Mouse (Mus musculus): ENCODE measurements at regions not wholly inside any gene's neighbourhood (a gene's known extent, or its start where the extent isn't known, plus 50 kb on each side); places are given as distances from the start of the nearest gene placed in this dataset.

DNA sequence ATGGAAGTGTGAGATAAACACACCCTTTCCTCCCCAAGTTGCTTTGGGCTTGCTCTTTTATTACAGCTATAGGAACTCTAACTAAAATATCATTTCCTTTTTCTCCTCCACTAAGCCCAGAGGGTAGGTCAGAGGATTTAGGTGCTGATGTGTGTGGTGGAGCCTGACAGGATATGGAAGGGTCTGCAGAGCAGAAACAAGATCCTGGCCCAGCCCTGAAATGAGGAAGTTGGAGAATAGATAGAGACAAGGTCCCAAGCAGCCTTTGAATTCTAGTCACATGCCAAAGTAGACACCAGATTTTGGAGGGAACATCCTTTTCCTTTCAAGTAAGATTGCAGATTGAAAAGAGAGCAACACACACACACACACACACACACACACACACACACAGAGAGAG is 132.4 kb downstream of the Bmp2 start:
- Histone ChIP-seq H3K4me1 (no peaks in the 10 kb centered on the region), H3K4me2 (replicated peaks) (no peak overlapping the region), H3K27ac (replicated peaks) (no peak overlapping the region), H3K9ac (replicated peaks) (no peak overlapping the region), H3K4me3 (no peak overlapping the region), H3K36me3 (no peaks in the 10 kb centered on the region), H3K9me3 (no peaks in the 10 kb centered on the region), H3K27me3 (no peaks in the 10 kb centered on the region)
- ATAC-seq (ENCODE audit: low FRiP score, low read depth) = no peak

DNA sequence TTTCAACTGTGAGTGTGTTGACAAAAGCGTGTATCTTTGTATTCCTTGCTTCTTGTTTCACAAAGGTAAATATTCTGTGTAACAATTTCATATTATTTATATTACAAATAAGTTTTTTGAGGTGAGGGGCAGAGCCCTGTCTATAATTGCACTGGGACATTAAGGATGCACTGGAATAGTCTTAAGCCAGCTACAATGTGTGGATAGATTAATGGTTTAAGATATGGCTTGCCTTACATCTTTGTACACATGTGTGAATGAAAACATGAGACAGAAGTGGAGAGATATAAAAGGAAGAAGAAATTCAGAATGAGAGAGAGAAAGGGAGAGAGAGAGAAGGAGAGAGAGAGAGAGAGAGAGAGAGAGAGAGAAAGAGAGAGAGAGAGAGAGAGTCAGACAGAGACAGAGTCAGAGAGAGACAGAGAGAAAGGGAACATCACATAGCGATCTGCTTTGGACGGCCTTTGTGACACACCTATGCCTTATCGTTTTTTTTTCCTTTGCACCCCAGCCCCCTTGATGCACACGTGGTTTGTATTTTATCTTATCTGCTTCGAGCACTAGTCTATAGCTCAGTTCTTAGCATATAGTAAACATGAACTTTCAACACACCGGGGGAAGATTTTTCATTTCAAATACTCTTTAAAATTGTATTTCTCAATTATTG is 136.3 kb downstream of the Bmp2 start:
- no peak overlapping the region for H3K9ac ChIP-seq (replicated peaks)
- no peak overlapping the region for H3K27ac ChIP-seq (replicated peaks)
- ATAC-seq (ENCODE audit: low FRiP score, low read depth) = no peak
- H3K4me3 ChIP-seq = no peak overlapping the region
- H3K36me3 ChIP-seq = no peaks in the 10 kb centered on the region
- no peaks in the 10 kb centered on the region for H3K9me3 ChIP-seq
- WGBS = 89% methylated on average over 7 of the region's 7 CpGs
- no peaks in the 10 kb centered on the region for H3K4me1 ChIP-seq
- no peaks in the 10 kb centered on the region for H3K27me3 ChIP-seq
- no peak overlapping the region for H3K4me2 ChIP-seq (replicated peaks)

DNA sequence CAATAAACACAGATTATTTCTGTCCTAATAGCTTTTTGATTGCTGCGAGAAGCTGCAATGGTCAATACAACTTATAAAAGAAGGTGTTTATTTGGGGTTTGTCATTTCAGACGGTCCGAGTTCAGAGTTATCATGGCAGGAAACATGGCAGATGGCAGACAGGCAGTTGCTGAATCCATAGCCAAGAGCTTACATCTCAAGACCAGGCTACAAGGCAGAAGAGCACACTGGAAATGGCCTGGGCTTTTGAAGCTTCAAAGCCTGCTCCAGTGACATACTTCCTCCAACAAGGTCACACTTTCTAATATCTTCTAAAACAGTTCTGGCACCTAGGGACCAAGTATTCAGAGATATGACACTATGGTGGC is 136.8 kb downstream of the Bmp2 start:
- H3K4me2 ChIP-seq (replicated peaks) = no peak overlapping the region
- 90% methylated on average over 3 of the region's 3 CpGs for WGBS
- no peak overlapping the region for H3K9ac ChIP-seq (replicated peaks)
- H3K27ac ChIP-seq (replicated peaks) = no peak overlapping the region
- no peak overlapping the region for H3K4me3 ChIP-seq
- no peaks in the 10 kb centered on the region for H3K27me3 ChIP-seq
- H3K9me3 ChIP-seq = no peaks in the 10 kb centered on the region
- ATAC-seq (ENCODE audit: low FRiP score, low read depth) = no peak
- H3K4me1 ChIP-seq = no peaks in the 10 kb centered on the region
- H3K36me3 ChIP-seq = no peaks in the 10 kb centered on the region

DNA sequence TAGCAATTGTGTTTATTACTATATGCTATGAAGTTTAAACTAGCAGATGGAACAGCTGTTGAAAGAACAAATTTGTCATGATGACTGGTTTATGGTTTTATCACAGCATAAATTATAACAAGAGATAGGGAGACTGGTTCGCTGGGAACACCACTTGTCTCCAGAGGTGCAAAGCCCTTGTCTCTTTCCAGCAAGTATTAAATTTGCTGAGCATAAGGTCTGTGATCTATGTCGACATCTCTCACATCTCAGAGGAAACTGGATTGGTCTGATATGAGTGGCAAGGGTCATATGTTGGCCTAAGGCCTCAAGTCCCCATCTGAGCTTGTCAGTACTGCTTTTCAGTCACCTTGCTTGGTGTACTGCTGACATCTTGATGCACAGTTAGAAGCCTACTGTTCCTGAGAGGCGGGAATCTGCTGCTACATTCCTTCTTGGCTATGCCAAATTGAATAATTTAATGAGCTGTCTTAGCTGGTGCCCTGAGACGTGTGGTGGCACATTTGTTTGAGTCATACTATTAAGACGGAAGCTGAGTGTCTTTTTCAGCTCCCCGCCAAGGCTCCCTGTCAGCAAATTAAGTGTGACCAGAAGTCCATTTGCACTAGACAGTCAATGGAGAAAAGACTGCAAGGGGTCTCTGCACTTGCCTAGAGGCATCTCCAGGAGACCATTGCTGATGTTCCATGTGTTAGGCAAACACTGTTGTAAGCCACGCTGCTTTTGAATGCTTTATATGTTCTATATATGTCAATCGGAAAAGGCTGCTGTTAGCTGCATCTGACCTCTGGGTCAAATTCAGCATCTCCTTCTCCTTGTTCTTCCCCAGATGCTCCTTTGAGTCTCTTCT is 157.0 kb downstream of the Bmp2 start:
- WGBS = 59% methylated on average over 8 of the region's 8 CpGs
- H3K27me3 ChIP-seq = no peaks in the 10 kb centered on the region
- no peaks in the 10 kb centered on the region; the same call in 1 of the 2 replicates for H3K4me1 ChIP-seq
- H3K36me3 ChIP-seq = no peaks in the 10 kb centered on the region
- H3K27ac ChIP-seq (replicated peaks) = no peak overlapping the region
- no peak overlapping the region for H3K9ac ChIP-seq (replicated peaks)
- ATAC-seq (ENCODE audit: low FRiP score, low read depth) = peak; percentile 47; the same call in 1 of the 2 replicates
- no peaks in the 10 kb centered on the region for H3K9me3 ChIP-seq
- no peak overlapping the region for H3K4me3 ChIP-seq
- H3K4me2 ChIP-seq (replicated peaks) = no peak overlapping the region

DNA sequence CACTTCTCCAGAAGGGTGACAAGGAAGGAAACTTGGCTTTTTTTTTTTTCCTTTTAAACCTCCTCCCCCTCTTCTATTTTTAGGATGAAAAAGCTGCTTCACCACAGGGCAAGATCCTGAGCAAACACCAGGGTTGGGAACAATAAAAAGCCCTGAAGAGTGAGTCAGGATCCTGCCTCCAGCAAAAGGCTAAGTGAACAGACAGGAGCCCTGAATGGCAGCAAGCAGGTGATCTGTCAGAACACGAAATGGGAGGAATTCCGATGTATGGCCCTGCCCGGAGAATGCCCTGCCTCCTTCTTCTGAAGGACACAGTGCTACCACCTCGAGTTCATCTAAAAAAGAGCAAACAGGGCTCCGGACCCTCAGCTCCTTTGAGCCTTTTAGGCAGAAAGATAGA is 164.3 kb downstream of the Bmp2 start:
- no peak for ATAC-seq (ENCODE audit: low FRiP score, low read depth)

DNA sequence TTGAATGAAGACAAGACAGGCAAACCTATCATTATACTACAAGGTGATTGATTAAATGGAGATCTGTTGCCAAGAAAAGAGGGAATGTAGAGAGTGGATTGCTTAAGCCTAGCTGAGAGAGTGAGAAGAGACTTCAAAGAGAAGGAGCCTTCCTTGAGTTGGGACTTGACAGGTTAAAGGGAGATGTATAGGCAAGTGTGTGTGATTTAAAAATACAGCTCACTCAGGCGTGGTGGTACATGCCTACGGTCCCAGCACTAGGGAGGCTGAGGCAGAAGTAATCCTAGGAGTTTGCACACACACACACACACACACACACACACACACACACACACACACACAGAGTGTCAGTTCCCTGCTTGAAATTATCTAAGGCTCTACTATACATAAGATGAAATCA is 165.1 kb downstream of the Bmp2 start:
- 30% methylated on average over 2 of the region's 2 CpGs for WGBS
- Histone ChIP-seq H3K36me3 (no peaks in the 10 kb centered on the region), H3K9me3 (no peaks in the 10 kb centered on the region), H3K4me1 (no peaks in the 10 kb centered on the region), H3K9ac (replicated peaks) (no peak overlapping the region), H3K27me3 (no peaks in the 10 kb centered on the region), H3K4me3 (no peak overlapping the region), H3K4me2 (replicated peaks) (no peak overlapping the region), H3K27ac (replicated peaks) (no peak overlapping the region)
- ATAC-seq (ENCODE audit: low FRiP score, low read depth) = no peak

More for the DNA sequence above, 164.3 kb downstream of the Bmp2 start:
- no peaks in the 10 kb centered on the region for H3K27me3 ChIP-seq
- 52% methylated on average over 5 of the region's 5 CpGs for WGBS
- no peaks in the 10 kb centered on the region for H3K36me3 ChIP-seq
- no peak overlapping the region for H3K27ac ChIP-seq (replicated peaks)
- H3K9me3 ChIP-seq = no peaks in the 10 kb centered on the region
- H3K4me1 ChIP-seq = no peaks in the 10 kb centered on the region
- H3K4me2 ChIP-seq (replicated peaks) = no peak overlapping the region
- H3K9ac ChIP-seq (replicated peaks) = no peak overlapping the region
- H3K4me3 ChIP-seq = no peak overlapping the region

DNA sequence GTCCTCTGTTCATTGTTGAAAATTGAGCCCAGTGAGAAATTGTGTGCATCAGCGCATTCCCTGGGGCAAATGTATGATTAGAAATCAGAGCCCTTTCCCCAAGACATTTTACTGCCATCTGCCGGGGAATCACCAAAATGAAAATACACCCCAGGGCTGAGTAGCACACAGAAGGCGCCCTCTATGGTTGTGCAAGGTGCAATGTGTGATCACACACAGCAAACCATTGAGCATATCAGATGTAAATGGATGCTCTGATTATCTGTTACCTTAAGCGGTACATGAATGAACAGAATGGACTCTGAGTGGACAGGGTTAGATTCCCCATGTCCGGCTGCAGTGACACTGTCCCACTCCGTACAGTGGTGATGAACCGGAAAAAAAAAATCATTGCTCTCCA is 172.4 kb downstream of the Bmp2 start:
- H3K4me2 ChIP-seq (replicated peaks) = no peak overlapping the region
- H3K9ac ChIP-seq (replicated peaks) = no peak overlapping the region
- peak; percentile 44; the same call in 1 of the 2 replicates for ATAC-seq (ENCODE audit: low FRiP score, low read depth)
- H3K9me3 ChIP-seq = no peaks in the 10 kb centered on the region
- H3K27me3 ChIP-seq = no peaks in the 10 kb centered on the region
- WGBS = 78% methylated on average over 7 of the region's 7 CpGs
- H3K4me1 ChIP-seq = no peaks in the 10 kb centered on the region; the same call in 1 of the 2 replicates
- H3K4me3 ChIP-seq = no peak overlapping the region
- H3K27ac ChIP-seq (replicated peaks) = no peak overlapping the region
- H3K36me3 ChIP-seq = no peaks in the 10 kb centered on the region

DNA sequence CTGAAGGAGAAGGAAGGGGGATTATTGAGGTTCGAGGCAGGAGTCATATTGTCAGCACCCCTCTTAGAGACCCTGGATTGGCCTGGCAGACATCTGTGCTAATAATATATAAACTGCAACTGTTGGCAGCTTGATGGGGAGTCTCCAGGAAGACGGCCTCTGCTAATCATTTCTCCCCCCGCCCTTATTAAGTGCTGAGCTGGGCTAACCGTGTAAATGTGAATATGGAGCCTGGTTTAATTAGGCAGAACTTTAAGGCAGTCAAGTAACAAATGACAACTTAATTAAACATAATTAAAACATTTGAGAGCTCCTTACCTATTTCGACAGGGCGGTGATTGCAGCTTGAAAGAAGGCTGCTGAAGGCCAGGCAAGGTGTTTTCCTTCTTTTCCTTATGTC is 172.8 kb downstream of the Bmp2 start:
- H3K9me3 ChIP-seq = no peaks in the 10 kb centered on the region
- H3K27me3 ChIP-seq = no peaks in the 10 kb centered on the region
- H3K4me2 ChIP-seq (replicated peaks) = no peak overlapping the region
- no peak for ATAC-seq (ENCODE audit: low FRiP score, low read depth)
- no peaks in the 10 kb centered on the region; the same call in 1 of the 2 replicates for H3K4me1 ChIP-seq
- WGBS = 70% methylated on average over 6 of the region's 6 CpGs
- H3K9ac ChIP-seq (replicated peaks) = no peak overlapping the region
- no peak overlapping the region for H3K27ac ChIP-seq (replicated peaks)
- no peak overlapping the region for H3K4me3 ChIP-seq
- no peaks in the 10 kb centered on the region for H3K36me3 ChIP-seq

DNA sequence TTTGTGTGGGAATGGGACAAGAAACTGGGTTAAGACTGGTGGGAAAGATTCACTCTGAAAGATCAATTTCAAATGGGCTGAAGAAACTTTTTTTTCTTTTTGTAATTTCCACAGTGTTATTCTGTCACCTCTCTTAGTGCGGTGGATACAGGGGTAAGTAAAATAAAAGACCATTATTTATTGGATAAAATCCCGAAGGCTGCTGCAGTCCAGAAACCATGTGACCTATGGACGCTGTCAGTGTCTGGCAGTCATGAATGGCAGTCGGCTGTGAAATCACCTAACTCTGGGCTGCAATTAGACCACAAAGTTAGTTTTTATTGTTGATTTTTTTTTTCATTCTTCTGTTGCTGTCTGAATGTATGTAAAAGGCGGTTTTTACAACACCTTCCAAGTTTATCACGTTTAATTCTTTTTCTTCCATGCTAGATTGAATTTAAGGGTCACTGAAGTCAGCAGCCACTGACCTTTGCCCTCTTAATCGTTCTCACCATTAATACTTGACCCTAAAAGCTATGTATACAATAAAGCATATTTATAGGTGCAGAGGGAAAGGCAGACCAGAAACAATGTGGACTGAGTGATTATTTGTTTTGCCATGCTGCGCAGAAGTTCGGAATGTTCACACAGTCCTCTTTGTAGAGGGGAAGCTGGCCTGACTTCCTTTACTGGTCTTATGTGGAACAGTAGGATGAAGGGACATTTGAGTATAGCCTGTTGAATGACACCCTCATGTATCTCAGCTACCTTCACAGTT is 182.7 kb downstream of the Bmp2 start:
- no peaks in the 10 kb centered on the region for H3K27me3 ChIP-seq
- no peak overlapping the region for H3K9ac ChIP-seq (replicated peaks)
- no peaks in the 10 kb centered on the region for H3K9me3 ChIP-seq
- H3K27ac ChIP-seq (replicated peaks) = no peak overlapping the region
- H3K36me3 ChIP-seq = no peaks in the 10 kb centered on the region
- peak; percentile 83; the same call in 1 of the 2 replicates for ATAC-seq (ENCODE audit: low FRiP score, low read depth)
- 16% methylated on average over 9 of the region's 9 CpGs for WGBS
- H3K4me1 ChIP-seq = peaks cover 9% of the 10 kb centered on the region
- H3K4me2 ChIP-seq (replicated peaks) = no peak overlapping the region
- H3K4me3 ChIP-seq = no peak overlapping the region

DNA sequence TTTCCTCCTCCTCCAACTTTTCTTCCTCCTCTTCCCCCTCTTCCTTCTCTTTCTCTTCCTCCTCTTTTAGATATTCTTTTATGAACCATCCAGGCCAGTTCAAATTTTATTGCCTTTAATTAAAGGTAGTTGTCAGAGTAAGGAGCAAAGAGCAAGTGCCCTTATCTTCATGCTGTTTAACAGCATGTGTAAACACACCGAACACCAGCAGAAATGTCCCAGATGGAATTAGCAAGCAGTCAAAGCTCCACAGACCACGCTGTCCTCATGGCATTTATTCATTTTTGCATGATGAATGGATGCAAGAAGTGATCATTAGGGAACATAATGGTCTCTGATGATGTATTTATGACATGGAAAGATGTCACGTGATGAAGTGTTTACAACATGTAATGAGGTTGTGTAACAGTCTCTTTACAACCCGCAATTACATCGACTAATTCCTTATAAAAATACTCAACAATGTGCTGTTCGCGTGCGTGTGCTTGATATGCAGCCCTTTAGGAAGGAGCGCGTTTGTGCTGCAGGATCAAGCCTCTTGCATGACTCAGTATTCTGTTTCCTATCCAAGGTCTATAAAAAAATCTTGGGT is 187.0 kb downstream of the Bmp2 start:
- Histone ChIP-seq H3K27ac (replicated peaks) (no peak overlapping the region), H3K4me2 (replicated peaks) (no peak overlapping the region), H3K9me3 (no peaks in the 10 kb centered on the region), H3K4me3 (no peak overlapping the region), H3K36me3 (no peaks in the 10 kb centered on the region), H3K4me1 (peaks cover 9% of the 10 kb centered on the region), H3K9ac (replicated peaks) (no peak overlapping the region), H3K27me3 (no peaks in the 10 kb centered on the region)
- WGBS = 91% methylated on average over 10 of the region's 10 CpGs
- ATAC-seq (ENCODE audit: low FRiP score, low read depth) = no peak

DNA sequence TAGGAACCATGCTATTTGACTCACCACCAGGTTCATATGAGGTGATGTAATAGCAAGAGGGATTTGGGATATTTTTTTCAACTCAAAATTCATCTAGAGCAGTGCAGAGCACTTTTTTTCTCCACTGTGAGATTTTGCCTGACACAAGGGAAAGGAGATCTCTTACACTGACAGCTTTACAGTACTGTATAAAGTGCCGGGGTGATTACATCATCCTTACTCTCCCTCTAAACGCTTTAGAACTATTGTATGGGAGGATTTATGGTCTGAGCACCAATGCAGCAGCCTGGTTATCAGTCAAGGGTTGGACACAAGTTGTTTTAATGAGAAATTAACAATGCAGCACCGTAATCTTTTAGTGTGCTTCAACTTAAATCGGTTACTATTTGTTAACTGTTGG is 196.5 kb downstream of the Bmp2 start:
- 73% methylated on average over 4 of the region's 4 CpGs for WGBS
- H3K27ac ChIP-seq (replicated peaks) = no peak overlapping the region
- no peak overlapping the region for H3K4me3 ChIP-seq
- no peaks in the 10 kb centered on the region for H3K9me3 ChIP-seq
- no peaks in the 10 kb centered on the region for H3K4me1 ChIP-seq
- H3K4me2 ChIP-seq (replicated peaks) = no peak overlapping the region
- H3K27me3 ChIP-seq = no peaks in the 10 kb centered on the region
- no peak for ATAC-seq (ENCODE audit: low FRiP score, low read depth)
- no peak overlapping the region for H3K9ac ChIP-seq (replicated peaks)
- no peaks in the 10 kb centered on the region for H3K36me3 ChIP-seq
